Mouse (Mus musculus): ENCODE data around the gene Dcst2.

Dcst2 gene

GRCm38 (mm10) chr3:89411490-89412393, 50.0 kb downstream of the Dcst2 start, which contains the start of gene Flad1:
Gene Flad1 (minus strand): TSS chr3:89411870.
- peak; percentile 97 for ATAC-seq (ENCODE audit: low TSS enrichment)

GRCm38 (mm10) chr3:89416158-89416557, 54.4 kb downstream of the Dcst2 start:
- ATAC-seq (ENCODE audit: low TSS enrichment), result no peak

DNA sequence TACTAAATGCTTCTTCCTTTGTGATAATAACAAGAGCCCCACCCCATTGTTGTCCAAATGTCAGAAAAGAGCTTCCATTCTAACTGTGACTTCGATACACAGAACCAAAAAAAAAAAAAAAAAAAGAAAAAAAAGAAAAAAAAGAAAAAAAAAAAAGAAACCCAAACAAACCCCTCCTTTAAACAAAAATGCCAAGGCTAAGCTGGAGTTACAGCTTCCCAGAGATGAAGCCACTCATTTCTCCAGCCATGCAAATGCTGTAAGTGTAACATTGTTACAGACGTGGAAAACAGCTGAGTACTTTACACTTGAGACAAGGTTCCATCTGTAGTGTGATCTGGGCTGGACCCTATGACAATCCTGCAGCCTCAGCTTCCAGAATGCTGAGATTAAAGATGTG, 55.4 kb downstream of the Dcst2 start:
- ATAC-seq (ENCODE audit: low TSS enrichment), result no peak

GRCm38 (mm10) chr3:89417840-89418169, 56.0 kb downstream of the Dcst2 start:
- ATAC-seq (ENCODE audit: low TSS enrichment), result no peak

GRCm38 (mm10) chr3:89418170-89418860, 56.5 kb downstream of the Dcst2 start, which contains the start of the genes Cks1b and Shc1:
Gene Cks1b (minus strand): TSS chr3:89418383.
Gene Shc1 (plus strand): TSS chr3:89418443.
- peak; percentile 87 for ATAC-seq (ENCODE audit: low TSS enrichment)

GRCm38 (mm10) chr3:89418861-89419250, 57.1 kb downstream of the Dcst2 start:
- ATAC-seq (ENCODE audit: low TSS enrichment), result no peak

DNA sequence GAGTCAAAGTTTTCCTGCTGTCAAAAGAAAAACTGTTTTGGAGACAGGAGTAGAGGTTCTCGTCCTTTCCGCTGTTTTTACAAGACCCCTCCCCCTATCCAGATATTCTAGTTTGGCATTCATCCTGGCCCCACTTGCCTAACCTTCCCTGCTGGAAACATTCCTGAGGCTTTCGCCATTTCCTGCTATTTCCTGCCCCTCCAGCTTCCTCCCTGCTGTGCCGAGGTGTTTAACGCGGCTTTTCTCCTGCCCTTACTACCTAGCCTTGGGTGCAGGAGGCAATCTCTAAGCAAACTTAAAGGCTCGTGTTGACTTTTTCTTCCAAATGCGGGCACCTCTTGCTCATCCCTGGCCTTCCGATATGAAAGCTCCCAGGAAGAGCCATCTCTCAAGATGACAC, 57.8 kb downstream of the Dcst2 start:
- no peak for ATAC-seq (ENCODE audit: low TSS enrichment)

GRCm38 (mm10) chr3:89419981-89420380, 58.2 kb downstream of the Dcst2 start:
- no peak for ATAC-seq (ENCODE audit: low TSS enrichment)

- ATAC-seq (ENCODE audit: low TSS enrichment), result no peak
Observed at GRCm38 (mm10) chr3:89420421-89420820, 58.6 kb downstream of the Dcst2 start.

GRCm38 (mm10) chr3:89421002-89421774, 59.4 kb downstream of the Dcst2 start:
- peak; percentile 79 for ATAC-seq (ENCODE audit: low TSS enrichment)

- ATAC-seq (ENCODE audit: low TSS enrichment), result 0 out of 2 replicates have a peak, but pooled peaks have one; percentile 2
Observed at GRCm38 (mm10) chr3:89421810-89422473, 60.2 kb downstream of the Dcst2 start.

DNA sequence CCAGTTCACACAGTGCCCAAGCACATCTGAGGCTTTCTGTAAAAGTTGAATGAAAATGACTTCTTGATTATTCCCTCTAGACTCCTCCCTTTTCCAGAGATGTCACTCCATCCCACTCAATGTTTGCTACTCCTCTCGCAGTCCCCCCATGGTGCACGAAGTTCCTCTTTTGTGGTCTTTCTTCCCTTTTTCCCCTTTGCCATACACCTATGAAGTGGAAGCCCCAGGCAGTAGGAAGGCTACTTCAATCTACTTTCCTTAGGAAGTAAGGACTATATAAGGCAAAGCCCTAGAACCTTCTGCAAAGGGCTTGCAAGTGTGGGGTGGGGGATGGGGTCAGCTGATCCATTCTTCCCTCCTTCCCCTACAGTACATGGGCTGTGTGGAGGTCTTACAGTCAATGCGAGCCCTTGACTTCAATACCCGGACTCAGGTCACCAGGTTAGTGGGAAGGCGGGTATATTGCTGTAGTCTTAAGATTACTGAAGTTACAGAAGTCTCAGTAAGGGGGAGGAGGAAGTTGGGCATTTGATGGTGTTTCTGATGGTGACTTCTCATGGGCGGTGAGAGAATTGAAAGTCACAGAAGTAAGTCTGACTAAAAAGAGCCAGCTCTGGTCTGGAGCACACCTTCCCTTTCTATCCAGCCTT, 60.9 kb downstream of the Dcst2 start:
- ATAC-seq (ENCODE audit: low TSS enrichment), result no peak

- no peak for ATAC-seq (ENCODE audit: low TSS enrichment)
Observed at GRCm38 (mm10) chr3:89424416-89425140, 62.8 kb downstream of the Dcst2 start.

- no peak for ATAC-seq (ENCODE audit: low TSS enrichment)
Observed at GRCm38 (mm10) chr3:89425141-89425525, 63.4 kb downstream of the Dcst2 start.

DNA sequence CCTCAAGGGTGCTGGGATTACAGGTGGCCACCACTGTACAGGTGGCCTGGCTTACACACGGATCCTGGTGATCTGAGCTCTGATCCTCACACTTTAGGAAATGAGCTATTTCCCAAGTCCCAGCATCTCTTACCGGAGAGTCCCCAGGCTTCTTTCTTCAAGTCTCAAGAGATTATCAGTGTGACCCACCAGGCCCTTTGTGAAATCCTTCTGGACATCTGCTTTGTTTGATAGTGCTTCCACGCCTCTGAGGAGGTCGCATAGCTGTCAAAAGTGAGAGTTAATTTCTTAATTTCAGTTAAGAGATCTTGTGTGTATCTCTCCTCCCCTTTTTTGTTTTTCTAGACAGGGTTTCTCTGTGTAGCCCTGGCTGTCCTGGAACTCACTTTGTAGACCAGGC, 64.1 kb downstream of the Dcst2 start:
- ATAC-seq (ENCODE audit: low TSS enrichment), result no peak
